Mouse (Mus musculus) layer of hippocampus, adult 8-10 months (tissue): ENCODE measurements at regions not wholly inside any gene's neighbourhood (a gene's known extent, or its start where the extent isn't known, plus 50 kb on each side); places are given as distances from the start of the nearest gene placed in this dataset.
A peak's percentile ranks its signal among the peaks of the same experiment; 100 is the strongest.

ENCODE experiments used
- DNase-seq, 2 experiments: peaks; one replicate each; pipeline ENCODE4 v3.0.0; 2022; ENCODE audit warnings: low spot score in 2 of 2

DNA sequence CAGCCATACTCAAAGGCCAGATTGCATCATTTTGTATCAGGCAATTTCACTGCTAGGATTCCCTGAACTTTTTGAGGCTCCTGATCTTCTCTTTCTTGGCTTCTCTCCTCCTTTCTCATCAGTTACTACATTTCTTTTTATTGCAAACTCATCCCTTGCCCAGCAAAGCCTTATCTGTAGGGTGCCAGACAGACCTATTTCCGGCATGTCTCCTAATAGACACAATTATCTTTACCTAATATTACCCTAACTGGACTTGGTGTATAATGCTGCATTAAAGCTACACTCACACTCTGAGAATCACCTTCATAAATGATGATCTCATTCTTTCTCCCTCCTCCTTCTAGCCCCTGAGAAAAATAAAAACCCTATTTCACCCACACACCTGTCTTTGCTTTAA lies 396.3 kb upstream of the Nrg3 start:
- no peak for DNase-seq

DNA sequence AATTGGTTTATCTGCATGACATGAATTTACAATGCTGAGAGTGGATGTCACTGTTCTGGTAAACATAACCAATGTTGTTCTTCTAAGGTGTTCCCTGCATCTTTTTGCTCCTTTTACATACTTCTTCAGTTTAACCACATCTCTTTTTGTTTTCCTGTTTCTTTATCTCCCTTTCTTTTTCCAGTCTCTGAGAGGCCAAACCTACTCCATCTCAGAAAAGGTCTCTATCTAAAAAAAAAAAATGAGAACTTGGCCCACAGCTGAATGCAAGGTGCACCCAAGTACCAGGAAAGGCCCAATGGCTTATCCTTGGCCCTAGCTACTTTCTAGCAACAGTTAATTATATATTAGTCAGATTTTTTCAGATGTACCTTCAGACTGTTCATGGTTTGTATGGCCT lies 394.3 kb upstream of the Nrg3 start:
- DNase-seq, result no peak

DNA sequence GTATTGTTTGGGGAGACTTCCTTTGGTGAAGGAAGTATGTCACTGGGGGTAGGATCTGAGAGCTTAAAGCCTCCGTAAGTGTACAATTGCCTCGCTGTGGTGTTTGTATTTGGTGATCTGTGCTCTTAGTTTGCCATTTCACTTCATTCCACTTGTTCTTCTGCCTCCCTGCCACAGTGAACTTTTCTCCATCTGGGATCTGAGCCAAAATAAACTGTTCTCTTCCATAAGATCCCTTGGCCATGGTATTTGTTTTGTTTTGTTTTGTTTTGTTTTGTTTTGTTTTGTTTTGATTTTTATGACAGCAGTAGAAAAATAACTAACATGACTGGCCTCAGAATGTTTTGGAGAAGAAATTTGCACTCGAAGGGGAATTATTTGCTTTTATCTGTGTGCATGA lies 387.3 kb upstream of the Nrg3 start:
- DNase-seq, result no peak

DNA sequence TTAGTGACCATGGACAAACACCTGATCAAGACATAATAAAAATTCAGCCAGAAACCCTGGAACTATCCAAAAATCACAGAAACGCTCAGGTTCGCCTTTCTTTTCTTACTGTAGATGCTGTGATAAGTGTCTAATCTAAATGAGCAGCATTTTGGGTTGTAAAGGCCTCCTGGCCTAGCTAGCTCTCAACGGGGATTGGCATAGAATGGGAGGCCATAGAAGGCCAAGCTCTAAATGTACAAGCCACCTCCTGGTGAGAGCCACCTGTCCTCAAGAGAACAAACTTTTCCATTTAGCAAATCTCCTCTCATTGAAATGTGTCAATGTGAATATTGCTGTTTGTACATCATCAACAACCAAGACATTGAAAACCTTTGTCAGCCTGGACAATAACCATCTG lies 386.4 kb upstream of the Nrg3 start:
- DNase-seq, result no peak

DNA sequence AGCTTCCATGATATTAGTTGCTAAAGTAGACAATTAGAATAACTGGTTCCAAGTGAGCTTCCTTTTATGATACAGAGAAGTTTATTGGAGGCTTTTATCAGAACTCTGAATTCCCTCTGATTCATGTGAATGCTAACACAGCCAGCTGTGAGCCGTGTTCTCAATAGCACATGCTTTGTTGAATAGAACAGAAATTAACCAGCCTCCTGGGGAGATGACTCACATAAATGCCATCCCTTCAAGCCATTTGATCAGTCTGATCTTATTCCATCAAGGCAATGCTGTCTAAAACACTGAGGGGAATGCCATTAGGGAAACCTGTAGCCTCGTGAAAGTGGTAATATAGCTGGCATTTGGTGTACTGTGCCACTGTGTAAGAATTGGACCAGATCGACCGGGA lies 380.1 kb upstream of the Nrg3 start:
- DNase-seq, result peak; percentile 3 to 4

DNA sequence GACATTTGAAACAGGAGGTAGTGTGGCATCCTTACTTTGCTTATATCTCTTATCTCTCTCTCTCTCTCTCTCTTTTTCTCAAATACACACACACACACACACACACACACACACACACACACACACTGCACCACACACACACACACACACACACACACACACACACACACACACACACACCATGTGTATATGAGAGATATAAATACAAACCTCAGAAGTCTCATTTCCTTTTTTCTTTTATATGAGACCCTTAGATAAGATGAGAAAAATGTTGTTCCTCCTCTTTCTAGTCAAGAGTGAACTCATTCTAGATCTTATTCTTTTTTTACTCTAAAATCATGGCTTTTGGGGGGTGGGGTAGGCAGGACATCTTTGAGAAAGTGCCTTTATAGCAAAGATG lies 379.6 kb upstream of the Nrg3 start:
- DNase-seq, result no peak
